Mouse (Mus musculus): Measurements from ENCODE around the gene Ddx60. TPM values are rescaled to one million over a fixed set of nuclear protein-coding genes. Genes with fewer than 3 reads are reported as not detected.
A peak's percentile ranks its signal among the peaks of the same experiment; 100 is the strongest.
"Not testable (repeated sequence)": the region's sequence is repeated elsewhere in the genome, so short reads cannot be mapped to it uniquely, and the experiment has no call there.

Gene Ddx60
- total RNA-seq (2022), result 1 to 10 TPM in 2 of 4 experiments, under 1 TPM in 2; 0.14 to 2.2 (median 0.82) TPM

DNA sequence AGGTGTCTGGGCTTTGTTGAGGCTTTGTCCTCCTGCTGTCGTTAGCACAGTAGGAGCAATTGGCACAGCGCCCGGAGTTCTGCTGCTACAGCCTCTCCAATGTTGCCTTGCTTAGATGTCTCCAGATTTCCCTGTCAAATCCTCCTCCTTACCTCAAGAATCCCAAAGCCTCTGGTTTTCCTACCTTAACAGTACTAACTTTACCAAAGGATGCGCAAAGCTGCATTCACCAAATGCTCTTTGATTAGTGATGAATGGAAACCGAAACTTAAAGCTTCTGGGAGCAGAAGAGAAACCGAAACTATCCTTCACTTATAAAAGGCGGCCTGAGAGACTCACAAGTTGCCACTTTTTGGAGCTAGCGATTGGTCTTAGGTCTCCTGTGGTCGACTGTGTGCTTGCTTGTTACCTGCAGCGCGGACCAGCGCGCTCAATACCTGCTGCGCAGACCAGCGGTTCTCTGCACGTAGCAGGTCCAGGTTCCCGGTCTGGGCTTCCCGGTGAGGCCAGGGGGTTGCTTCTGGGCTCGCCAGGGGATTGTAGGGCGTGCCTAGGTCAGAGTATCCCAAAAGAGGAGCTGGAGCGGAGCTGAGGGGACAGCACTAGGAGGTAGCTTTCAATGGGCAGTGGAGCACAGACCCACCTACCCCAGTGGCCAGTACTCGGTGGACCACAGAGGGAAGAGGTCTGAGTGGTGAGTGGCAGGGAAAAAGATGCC lies at the start of gene Ddx60:
Ddx60 (plus strand) TSS at position 311 of the 718 bp plus-strand sequence.
- peak; percentile 7 to 44 for DNase-seq (ENCODE audit: low spot score in 2 of 2)

- peak; percentile 10 to 67 for DNase-seq (ENCODE audit: low spot score in 2 of 2)
Measured at GRCm38 (mm10) chr8:61894062-61894461, 33.8 kb upstream of the Ddx60 start.

- DNase-seq (ENCODE audit: low spot score in 2 of 2), result no peak
Measured at GRCm38 (mm10) chr8:61896742-61897141, 31.1 kb upstream of the Ddx60 start.

- DNase-seq (ENCODE audit: low spot score in 2 of 2), result no peak
Measured at GRCm38 (mm10) chr8:61897402-61897801, 30.5 kb upstream of the Ddx60 start.

- no peak for DNase-seq (ENCODE audit: low spot score in 2 of 2)
Measured at GRCm38 (mm10) chr8:61901028-61901717, 26.7 kb upstream of the Ddx60 start.

DNA sequence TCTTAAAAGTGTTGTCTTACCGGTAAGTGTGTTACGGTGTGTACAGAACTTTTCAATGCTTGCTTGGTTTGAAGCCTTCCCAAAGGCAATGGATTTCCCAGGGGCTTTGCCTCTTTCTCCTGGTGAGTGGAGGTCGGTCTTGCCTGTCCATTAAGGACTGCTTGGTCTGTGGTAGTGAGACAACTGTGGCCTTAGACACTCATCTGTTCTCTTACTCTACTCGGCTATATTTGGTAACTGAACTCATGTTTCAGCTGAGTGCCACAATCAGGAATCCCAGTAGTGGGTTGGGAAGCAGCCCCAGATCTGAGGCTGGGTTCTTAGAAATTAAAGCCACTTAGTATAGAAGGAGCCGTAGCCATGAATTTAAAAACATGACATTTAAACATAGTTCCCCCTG lies 25.4 kb upstream of the Ddx60 start, which contains the start of gene Palld:
Palld (minus strand) TSS at position 170 of the 400 bp plus-strand sequence.
- no peak for DNase-seq (ENCODE audit: low spot score in 2 of 2)

GRCm38 (mm10) chr8:61908303-61909215 lies 19.3 kb upstream of the Ddx60 start:
- DNase-seq (ENCODE audit: low spot score in 2 of 2), result no peak

- no peak for DNase-seq (ENCODE audit: low spot score in 2 of 2)
Measured at GRCm38 (mm10) chr8:61909313-61909712, 18.6 kb upstream of the Ddx60 start.

- no peak for DNase-seq (ENCODE audit: low spot score in 2 of 2)
Measured at GRCm38 (mm10) chr8:61912817-61913216, 15.1 kb upstream of the Ddx60 start.

DNA sequence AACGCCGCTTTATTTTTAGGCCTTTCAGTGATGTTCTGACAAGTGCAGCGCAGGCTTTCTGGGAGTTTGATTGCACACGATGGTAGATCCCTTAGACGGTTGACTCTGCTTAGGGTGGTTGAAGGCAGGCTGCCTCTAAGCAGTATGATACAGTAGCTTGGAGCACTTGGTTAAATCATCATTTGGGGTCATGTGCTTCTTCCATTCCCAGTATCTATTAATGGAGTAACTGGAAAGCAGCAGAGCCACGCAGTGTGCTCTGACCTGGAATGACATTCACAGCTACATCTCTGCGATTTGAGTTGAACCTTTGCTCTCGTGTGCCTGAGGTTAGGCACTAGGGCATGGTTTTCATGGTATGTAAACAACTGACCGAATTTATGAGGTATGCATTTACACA lies 13.9 kb upstream of the Ddx60 start:
- no peak for DNase-seq (ENCODE audit: low spot score in 2 of 2)

GRCm38 (mm10) chr8:61917287-61917686 lies 10.6 kb upstream of the Ddx60 start:
- no peak for DNase-seq (ENCODE audit: low spot score in 2 of 2)

DNA sequence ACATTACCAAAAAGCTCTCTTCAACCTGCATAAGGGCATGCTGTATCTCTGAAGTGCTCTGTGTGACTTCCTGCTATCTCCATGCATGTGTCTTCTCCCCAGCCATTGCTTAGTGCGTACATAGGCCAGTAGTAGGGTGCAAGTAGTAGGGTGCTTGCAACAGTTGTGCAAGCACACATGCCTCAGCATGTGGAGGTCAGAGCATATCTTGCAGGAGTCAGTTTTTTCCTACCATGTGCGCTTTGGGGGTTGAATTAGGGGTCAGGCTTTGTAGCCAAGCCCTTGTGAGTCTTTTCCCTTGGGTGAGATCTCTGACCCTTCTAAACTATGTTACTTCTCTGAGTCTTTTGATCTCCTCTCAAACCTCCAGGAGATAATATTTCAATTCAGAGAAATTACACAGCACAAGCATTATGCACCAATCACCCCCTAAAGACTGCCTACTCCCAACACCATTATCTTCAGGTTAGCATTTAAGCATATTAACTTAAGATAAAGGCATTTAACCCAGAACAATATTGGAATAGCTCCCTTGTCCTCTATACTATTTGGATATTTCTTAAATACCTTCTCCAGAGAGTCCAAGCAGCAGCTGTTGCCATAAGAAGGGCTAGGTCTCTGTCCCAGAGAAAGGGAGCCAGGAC lies 8.6 kb upstream of the Ddx60 start:
- DNase-seq (ENCODE audit: low spot score in 2 of 2), result no peak

- no peak for DNase-seq (ENCODE audit: low spot score in 2 of 2)
Measured at GRCm38 (mm10) chr8:61920389-61920788, 7.5 kb upstream of the Ddx60 start.

DNA sequence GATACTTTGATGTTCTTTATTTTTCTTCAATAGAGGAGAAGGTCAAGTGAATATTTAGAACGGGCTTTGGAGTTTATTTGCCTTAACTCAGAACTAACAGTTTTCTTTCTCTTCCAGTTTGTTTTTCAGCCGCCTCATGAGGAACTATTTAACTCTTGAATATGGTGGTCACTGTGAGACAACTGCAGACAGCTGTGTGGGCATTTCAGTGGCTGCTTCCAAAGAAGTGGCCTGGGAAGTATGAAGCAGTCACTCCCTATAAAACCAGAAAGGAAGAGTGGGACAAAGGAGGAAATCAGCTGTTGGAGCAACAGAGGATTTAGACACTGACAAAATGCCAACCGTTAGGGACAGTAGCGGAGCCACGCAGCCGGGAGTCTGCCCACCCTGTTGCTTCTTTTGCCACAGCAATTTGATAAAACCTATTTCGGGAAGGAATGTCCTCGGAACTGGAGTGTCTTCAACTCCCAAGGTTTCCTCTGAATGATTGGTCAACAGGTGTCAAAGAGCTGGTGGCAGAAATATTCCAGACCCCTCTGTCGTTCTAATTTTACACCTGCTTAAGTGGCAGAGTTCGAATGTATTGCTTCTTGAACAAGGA lies 6.3 kb upstream of the Ddx60 start:
- DNase-seq (ENCODE audit: low spot score in 2 of 2), result no peak

DNA sequence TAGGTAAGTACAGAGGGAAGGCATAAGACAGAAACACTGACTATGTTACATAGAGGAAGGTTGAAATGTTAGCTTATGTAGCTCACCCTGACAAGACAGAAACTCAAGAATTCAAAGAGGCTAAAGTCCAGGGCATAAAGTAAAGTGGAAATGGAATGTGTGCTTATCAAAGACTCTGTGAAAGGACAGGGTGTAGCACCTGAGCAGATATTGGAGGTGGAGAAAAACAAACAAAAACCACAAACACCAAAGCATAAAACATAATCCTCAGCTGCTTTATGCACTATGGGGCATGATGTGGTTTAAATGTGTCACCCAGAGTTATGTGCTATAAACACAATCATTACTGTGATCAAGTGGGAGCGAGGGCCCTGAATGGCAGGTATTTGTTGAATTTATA lies 3.4 kb upstream of the Ddx60 start:
- DNase-seq (ENCODE audit: low spot score in 2 of 2), result no peak

DNA sequence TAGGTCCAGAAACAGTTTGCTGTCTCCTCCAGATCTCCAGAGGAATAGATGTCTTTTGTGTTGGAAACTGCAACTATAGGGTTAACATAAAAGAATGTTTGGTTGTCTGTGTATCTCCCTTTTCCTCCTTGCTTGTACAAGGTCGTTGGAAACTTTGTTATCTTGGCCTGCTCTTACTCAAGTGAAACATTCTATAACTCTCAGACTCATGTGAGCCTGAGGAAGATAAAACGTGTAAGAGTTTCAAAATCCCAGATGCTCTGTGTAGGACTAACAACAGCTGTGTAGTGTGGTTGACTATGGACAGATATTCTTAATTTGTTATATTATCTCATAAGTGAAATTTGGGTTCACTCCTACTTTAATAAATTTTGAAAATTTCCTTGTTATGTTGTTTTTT lies 5.4 kb downstream of the Ddx60 start:
- DNase-seq (ENCODE audit: low spot score in 2 of 2), result no peak

- DNase-seq (ENCODE audit: low spot score in 2 of 2), result no peak
Measured at GRCm38 (mm10) chr8:61937576-61937975, 9.7 kb downstream of the Ddx60 start.

DNA sequence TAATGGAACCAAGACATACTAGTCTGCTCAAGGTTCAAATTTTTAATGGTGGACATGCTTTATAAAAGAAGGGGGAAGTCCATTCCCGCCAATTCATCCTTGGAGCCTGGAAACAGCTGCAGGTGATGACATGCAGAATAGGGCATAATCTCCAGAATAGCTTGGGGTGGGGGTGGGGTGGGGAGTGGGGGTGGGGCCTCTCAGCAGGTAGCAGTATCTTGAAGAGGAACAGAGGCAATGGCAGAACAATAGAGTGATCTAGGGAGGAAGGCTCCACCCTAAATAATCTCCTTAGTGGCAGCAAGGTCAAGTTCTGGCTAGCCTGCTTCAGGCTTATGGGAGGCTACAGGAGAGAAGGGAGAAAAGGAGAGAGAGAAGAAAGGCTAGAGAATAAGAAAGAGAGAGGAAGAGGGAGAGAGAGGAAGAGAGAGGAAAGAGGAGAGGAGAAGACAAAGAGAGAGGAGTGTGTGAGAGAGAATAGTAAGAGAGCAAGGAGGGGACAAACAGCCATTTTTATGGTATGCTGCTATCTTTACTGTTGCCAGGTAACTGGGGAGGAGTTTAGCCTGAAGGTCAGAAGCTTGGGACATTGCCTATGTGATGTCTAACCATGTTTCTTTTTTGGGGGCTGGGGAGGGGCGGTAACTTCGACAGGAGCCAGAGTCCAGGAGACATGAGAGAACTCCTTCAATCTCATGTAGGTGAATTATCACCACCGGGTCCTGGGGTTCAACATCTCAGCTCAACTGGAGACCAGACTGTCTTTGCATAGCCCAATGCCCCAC lies 36.9 kb downstream of the Ddx60 start:
- not testable (repeated sequence) for DNase-seq (ENCODE audit: low spot score in 2 of 2)

DNA sequence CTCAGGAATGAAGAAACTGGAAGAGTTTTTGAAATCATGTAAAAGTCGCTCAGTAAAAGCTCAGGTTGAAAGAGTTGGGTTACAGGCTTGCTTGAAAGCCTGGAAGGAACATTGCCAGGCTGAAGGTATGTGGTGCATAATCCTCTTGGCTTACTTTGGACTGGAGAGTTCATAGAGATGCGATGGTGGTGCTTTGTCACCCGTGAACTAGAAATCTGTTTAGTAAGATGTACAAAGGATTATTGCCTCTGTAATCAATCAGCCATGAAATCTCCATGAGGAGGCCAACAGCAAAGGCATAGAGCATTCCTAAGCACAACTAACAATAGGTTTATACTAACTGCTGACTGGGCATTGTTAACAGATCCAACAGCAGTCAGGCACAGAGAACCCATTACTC lies 41.7 kb downstream of the Ddx60 start:
- DNase-seq (ENCODE audit: low spot score in 2 of 2), result no peak

DNA sequence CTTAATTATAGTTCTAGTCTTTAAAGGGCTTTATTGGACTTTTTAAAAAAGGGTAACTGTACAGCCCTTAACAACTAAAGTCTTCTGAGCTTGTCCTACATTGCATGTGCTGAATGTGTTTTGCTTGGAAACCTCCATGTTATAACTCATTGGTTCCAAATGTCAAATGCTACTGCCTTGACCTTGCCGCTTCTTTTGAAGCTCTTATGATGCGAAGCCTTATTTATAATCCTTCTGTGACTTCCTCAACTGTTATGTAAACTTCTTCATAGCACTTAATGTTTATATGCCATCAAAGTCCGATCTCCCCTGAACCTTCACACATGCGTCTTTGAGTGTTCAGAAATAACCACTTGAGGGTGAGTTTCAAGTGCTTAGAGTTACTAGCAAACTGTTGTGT lies 57.1 kb downstream of the Ddx60 start:
- DNase-seq (ENCODE audit: low spot score in 2 of 2), result no peak

Data from layer of hippocampus, adult 8-10 months (tissue).